Mouse (Mus musculus): ENCODE measurements around the gene Mn1. TPM values are rescaled to one million over a fixed set of nuclear protein-coding genes. Genes with fewer than 3 reads are reported as not detected.

Gene Mn1
- polyA plus RNA-seq, 1 experiment from 2014 or later, result 1.5 TPM

- no peak for DNase-seq
- no peaks in the 10 kb centered on the region for H3K27me3 ChIP-seq
- no peaks in the 10 kb centered on the region for H3K36me3 ChIP-seq
- no peak overlapping the region for H3K27ac ChIP-seq
- no peaks in the 10 kb centered on the region for H3K9me3 ChIP-seq (replicated peaks)
- no peak overlapping the region for H3K4me2 ChIP-seq
- 47% methylated on average over 1 of the region's 1 CpGs for WGBS (ENCODE audit: insufficient replicate concordance)
- no peak overlapping the region for H3K4me3 ChIP-seq (replicated peaks)
- H3K4me1 ChIP-seq (replicated peaks), result no peaks in the 10 kb centered on the region
- no peak for ATAC-seq (ENCODE audit: low read depth)
- H3K9ac ChIP-seq, result no peak overlapping the region
These were observed 74.3 kb downstream of the Mn1 start for GRCm38 (mm10) chr5:111491485-111491884.

DNA sequence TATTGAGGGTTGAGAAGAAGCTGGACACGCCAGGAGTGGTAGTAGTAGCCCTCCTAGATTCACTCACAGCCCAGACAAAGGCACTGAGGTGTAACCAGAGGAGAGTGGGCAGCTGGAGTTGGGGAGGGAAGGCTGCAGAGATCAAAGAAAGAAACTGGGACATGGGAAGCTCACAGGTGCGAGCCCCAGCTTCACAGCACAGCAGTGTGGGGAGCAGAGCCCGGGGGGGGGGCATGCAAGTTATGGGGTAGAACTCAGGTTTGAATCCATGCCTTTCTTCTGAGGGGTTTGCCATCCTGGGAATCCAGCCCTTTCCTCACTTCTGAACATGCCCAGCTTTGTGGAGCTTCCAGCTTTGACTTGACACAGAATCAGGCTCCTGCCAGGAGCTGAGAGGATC is 82.9 kb downstream of the Mn1 start:
- 44% methylated on average over 3 of the region's 3 CpGs for WGBS (ENCODE audit: insufficient replicate concordance)
- no peak for ATAC-seq (ENCODE audit: low read depth)
- H3K4me3 ChIP-seq (replicated peaks), result no peak overlapping the region
- H3K36me3 ChIP-seq, result no peaks in the 10 kb centered on the region
- H3K27ac ChIP-seq, result no peak overlapping the region
- H3K4me1 ChIP-seq (replicated peaks), result 0 out of 2 replicates have a peak, but pooled peaks cover 6% of the 10 kb centered on the region
- no peak for DNase-seq
- H3K4me2 ChIP-seq, result no peak overlapping the region
- H3K9me3 ChIP-seq (replicated peaks), result no peaks in the 10 kb centered on the region
- no peak overlapping the region for H3K9ac ChIP-seq
- peaks cover 23% of the 10 kb centered on the region for H3K27me3 ChIP-seq

GRCm38 (mm10) chr5:111501691-111502441 is 84.7 kb downstream of the Mn1 start:
- Histone ChIP-seq H3K36me3 (no peaks in the 10 kb centered on the region), H3K27me3 (peaks cover 23% of the 10 kb centered on the region), H3K4me3 (replicated peaks) (no peak overlapping the region), H3K4me2 (no peak overlapping the region), H3K27ac (no peak overlapping the region), H3K4me1 (replicated peaks) (peaks cover 20% of the 10 kb centered on the region), H3K9me3 (replicated peaks) (no peaks in the 10 kb centered on the region), H3K9ac (no peak overlapping the region)
- peak; percentile 48; the same call in 1 of the 2 replicates for ATAC-seq (ENCODE audit: low read depth)
- WGBS (ENCODE audit: insufficient replicate concordance), result 53% methylated on average over 13 of the region's 13 CpGs
- DNase-seq, result no peak

GRCm38 (mm10) chr5:111505241-111505640 is 88.1 kb downstream of the Mn1 start:
- Histone ChIP-seq H3K36me3 (no peaks in the 10 kb centered on the region), H3K4me2 (no peak overlapping the region), H3K9me3 (replicated peaks) (no peaks in the 10 kb centered on the region), H3K9ac (no peak overlapping the region), H3K27ac (no peak overlapping the region), H3K4me1 (replicated peaks) (peaks cover 50% of the 10 kb centered on the region), H3K27me3 (peaks cover 15% of the 10 kb centered on the region), H3K4me3 (replicated peaks) (no peak overlapping the region)
- no peak for DNase-seq
- no peak for ATAC-seq (ENCODE audit: low read depth)
- 71% methylated on average over 6 of the region's 6 CpGs for WGBS (ENCODE audit: insufficient replicate concordance)

- Histone ChIP-seq H3K4me2 (no peak overlapping the region), H3K27me3 (peaks cover 11% of the 10 kb centered on the region), H3K9ac (no peak overlapping the region), H3K27ac (no peak overlapping the region), H3K4me3 (replicated peaks) (no peak overlapping the region), H3K4me1 (replicated peaks) (peaks cover 55% of the 10 kb centered on the region), H3K9me3 (replicated peaks) (no peaks in the 10 kb centered on the region), H3K36me3 (no peaks in the 10 kb centered on the region)
- no peak for DNase-seq
- 74% methylated on average over 6 of the region's 6 CpGs for WGBS (ENCODE audit: insufficient replicate concordance)
- ATAC-seq (ENCODE audit: low read depth), result no peak
These were observed 88.7 kb downstream of the Mn1 start for GRCm38 (mm10) chr5:111505824-111506223.

GRCm38 (mm10) chr5:111506410-111506809 is 89.2 kb downstream of the Mn1 start:
- H3K4me2 ChIP-seq, result peak overlapping the region; percentile 10
- peaks cover 11% of the 10 kb centered on the region for H3K27me3 ChIP-seq
- H3K9me3 ChIP-seq (replicated peaks), result no peaks in the 10 kb centered on the region
- peak; percentile 27; the same call in 1 of the 2 replicates for ATAC-seq (ENCODE audit: low read depth)
- H3K4me3 ChIP-seq (replicated peaks), result no peak overlapping the region
- no peak for DNase-seq
- H3K36me3 ChIP-seq, result no peaks in the 10 kb centered on the region
- H3K4me1 ChIP-seq (replicated peaks), result peaks cover 59% of the 10 kb centered on the region
- H3K9ac ChIP-seq, result no peak overlapping the region
- WGBS (ENCODE audit: insufficient replicate concordance), result 45% methylated on average over 12 of the region's 12 CpGs
- H3K27ac ChIP-seq, result peak overlapping the region; percentile 45; the same call in 1 of the 2 replicates

Other genes starting within 250 kb of the Mn1 start
- gene Pitpnb, start 86.6 kb upstream of the Mn1 start, polyA plus RNA-seq (2015; fragmentation: Nextera tagmentation; extraction: Ambion mirVana), result 41.1 and 51.0 TPM in 2 replicates

All from liver, embryonic 13.5 days (tissue).